Mouse (Mus musculus) heart, embryonic 15.5 days (tissue): Measurements from ENCODE around the gene Rnf123. TPM values are rescaled to one million over a fixed set of nuclear protein-coding genes. Genes with fewer than 3 reads are reported as not detected.
A peak's percentile ranks its signal among the peaks of the same experiment; 100 is the strongest.
"Not testable (repeated sequence)": the region's sequence is repeated elsewhere in the genome, so short reads cannot be mapped to it uniquely, and the experiment has no call there.

ENCODE experiments used
- ATAC-seq: fragments of 200-750 bp; cut with Nextera tagmentation; replicated peaks from 2 replicates; pipeline ENCODE4 v1.8.0; 2017; ENCODE audit warnings: low read depth, moderate TSS enrichment; ENCODE audit not compliant: insufficient number of reproducible peaks, insufficient read depth, low FRiP score
- H3K27ac ChIP-seq: fragments of 300-500 bp; sonication (generic); 2 replicates; pipeline ENCODE4 v1.5.1; 2015; ENCODE audit warnings: mild to moderate bottlenecking, inconsistent platforms
- H3K27me3 ChIP-seq: fragments of 300-500 bp; sonication (generic); 2 replicates; pipeline ENCODE4 v1.6.1; 2015; ENCODE audit warnings: inconsistent platforms
- H3K36me3 ChIP-seq: fragments of 300-500 bp; sonication (generic); 2 replicates; pipeline ENCODE4 v1.6.1; 2015; ENCODE audit warnings: mild to moderate bottlenecking, inconsistent platforms
- H3K4me1 ChIP-seq: fragments of 300-500 bp; sonication (generic); replicated peaks from 2 replicates; pipeline ENCODE4 v1.6.1; 2015; ENCODE audit warnings: inconsistent platforms
- H3K4me2 ChIP-seq: fragments of 300-500 bp; sonication (generic); 2 replicates; pipeline ENCODE4 v1.6.1; 2015; ENCODE audit warnings: inconsistent platforms, mild to moderate bottlenecking, moderate library complexity
- H3K4me3 ChIP-seq: fragments of 300-500 bp; sonication (generic); 2 replicates; pipeline ENCODE4 v1.5.1; 2015; ENCODE audit warnings: mild to moderate bottlenecking, inconsistent platforms
- H3K9ac ChIP-seq: fragments of 300-500 bp; sonication (generic); 2 replicates; pipeline ENCODE4 v1.6.1; 2015; ENCODE audit warnings: mild to moderate bottlenecking, inconsistent platforms
- H3K9me3 ChIP-seq: fragments of 300-500 bp; sonication (generic); replicated peaks from 2 replicates; pipeline ENCODE4 v1.6.1; 2016; ENCODE audit warnings: inconsistent platforms
- WGBS: fragments of 180-500 bp; shearing (Covaris S2); methylation state at CpG from one replicate; pipeline ENCODE4 v1.1.7; 2015; ENCODE audit warnings: mixed read lengths; 5-methylcytosine and 5-hydroxymethylcytosine counted together
- polyA plus RNA-seq: library from polyadenylated mRNA; unstranded; fragments of >200 nt; fragmentation: Nextera tagmentation; extraction: Ambion mirVana; gene quantifications from 2 replicates; pipeline ENCODE4 v1.2.1, GENCODE M21; 2015

Gene Rnf123
- polyA plus RNA-seq, 1 experiment from 2014 or later, result 29.8 TPM

GRCm38 (mm10) chr9:108026584-108026983, 56.6 kb downstream of the Rnf123 start:
- H3K9ac ChIP-seq, result no peak overlapping the region
- H3K36me3 ChIP-seq, result peaks cover 42% of the 10 kb centered on the region
- H3K4me3 ChIP-seq, result no peak overlapping the region
- no peak for ATAC-seq
- no peak overlapping the region for H3K4me2 ChIP-seq
- no peaks in the 10 kb centered on the region for H3K9me3 ChIP-seq
- H3K27me3 ChIP-seq, result no peaks in the 10 kb centered on the region
- peaks cover 1% of the 10 kb centered on the region; the same call in 1 of the 2 replicates for H3K4me1 ChIP-seq
- H3K27ac ChIP-seq, result no peak overlapping the region
- WGBS, result 95% methylated on average over 3 of the region's 3 CpGs

- no peak overlapping the region for H3K27ac ChIP-seq
- no peak for ATAC-seq
- H3K9ac ChIP-seq, result no peak overlapping the region
- 88% methylated on average over 3 of the region's 3 CpGs for WGBS
- H3K9me3 ChIP-seq, result no peaks in the 10 kb centered on the region
- H3K4me2 ChIP-seq, result no peak overlapping the region
- no peak overlapping the region for H3K4me3 ChIP-seq
- H3K4me1 ChIP-seq, result peaks cover 12% of the 10 kb centered on the region
- no peaks in the 10 kb centered on the region for H3K27me3 ChIP-seq
- peaks cover 39% of the 10 kb centered on the region for H3K36me3 ChIP-seq
Measured at GRCm38 (mm10) chr9:108023216-108023615, 59.9 kb downstream of the Rnf123 start.

- H3K4me3 ChIP-seq, result no peak overlapping the region
- 86% methylated on average over 1 of the region's 1 CpGs for WGBS
- H3K36me3 ChIP-seq, result peaks cover 19% of the 10 kb centered on the region
- H3K9ac ChIP-seq, result no peak overlapping the region
- H3K4me2 ChIP-seq, result 0 out of 2 replicates have a peak overlapping the region, but pooled peaks have one; percentile 29
- H3K4me1 ChIP-seq, result peaks cover 12% of the 10 kb centered on the region
- no peaks in the 10 kb centered on the region for H3K27me3 ChIP-seq
- peak overlapping the region; percentile 54 for H3K27ac ChIP-seq
- no peak for ATAC-seq
- no peaks in the 10 kb centered on the region for H3K9me3 ChIP-seq
Measured at GRCm38 (mm10) chr9:108020741-108021140, 62.4 kb downstream of the Rnf123 start.

- whole genome bisulfite sequencing, result 82% methylated on average over 3 of the region's 3 CpGs
- Histone ChIP-seq H3K27me3 (no peaks in the 10 kb centered on the region), H3K4me3 (no peak overlapping the region), H3K9ac (no peak overlapping the region), H3K4me2 (no peak overlapping the region), H3K36me3 (peaks cover 8% of the 10 kb centered on the region; the same call in 1 of the 2 replicates), H3K27ac (no peak overlapping the region), H3K4me1 (peaks cover 12% of the 10 kb centered on the region), H3K9me3 (no peaks in the 10 kb centered on the region)
- ATAC-seq, result no peak
Measured at GRCm38 (mm10) chr9:108017127-108017526, 66.0 kb downstream of the Rnf123 start.

- H3K27me3 ChIP-seq, H3K9me3 ChIP-seq: not testable (repeated sequence)
Measured at GRCm38 (mm10) chr9:108013577-108013976, 69.6 kb downstream of the Rnf123 start.

GRCm38 (mm10) chr9:108010385-108010784, 72.8 kb downstream of the Rnf123 start:
- Histone ChIP-seq H3K27me3 (no peaks in the 10 kb centered on the region), H3K9me3 (no peaks in the 10 kb centered on the region), H3K4me3 (no peak overlapping the region), H3K4me2 (no peak overlapping the region), H3K27ac (no peak overlapping the region), H3K4me1 (peaks cover 10% of the 10 kb centered on the region; the same call in 1 of the 2 replicates), H3K36me3 (peaks cover 8% of the 10 kb centered on the region; the same call in 1 of the 2 replicates), H3K9ac (no peak overlapping the region)
- no peak for ATAC-seq

More at GRCm38 (mm10) chr9:108013577-108013976, 69.6 kb downstream of the Rnf123 start:
- H3K4me2 ChIP-seq, H3K36me3 ChIP-seq, H3K4me1 ChIP-seq, H3K9ac ChIP-seq, H3K27ac ChIP-seq, H3K4me3 ChIP-seq, ATAC-seq: not testable (repeated sequence)
- WGBS, result 92% methylated on average over 2 of the region's 2 CpGs

- Histone ChIP-seq H3K27me3 (no peaks in the 10 kb centered on the region), H3K4me1 (peaks cover 29% of the 10 kb centered on the region), H3K4me2 (no peak overlapping the region), H3K36me3 (peaks cover 7% of the 10 kb centered on the region; the same call in 1 of the 2 replicates), H3K9ac (no peak overlapping the region), H3K27ac (no peak overlapping the region), H3K9me3 (no peaks in the 10 kb centered on the region), H3K4me3 (no peak overlapping the region)
- WGBS, result 87% methylated on average over 5 of the region's 5 CpGs
- ATAC-seq, result no peak
Measured at GRCm38 (mm10) chr9:108008041-108008440, 75.1 kb downstream of the Rnf123 start.

GRCm38 (mm10) chr9:108003531-108003890, 79.6 kb downstream of the Rnf123 start:
- peak overlapping the region; percentile 99 for H3K9ac ChIP-seq
- no peaks in the 10 kb centered on the region for H3K9me3 ChIP-seq
- ATAC-seq, result no peak
- peak overlapping the region; percentile 73 for H3K4me2 ChIP-seq
- H3K4me1 ChIP-seq, result peaks cover 28% of the 10 kb centered on the region
- peak overlapping the region; percentile 99 for H3K4me3 ChIP-seq
- WGBS, result 14% methylated on average over 8 of the region's 8 CpGs
- H3K27me3 ChIP-seq, result no peaks in the 10 kb centered on the region
- peak overlapping the region; percentile 96; the same call in 1 of the 2 replicates for H3K27ac ChIP-seq
- H3K36me3 ChIP-seq, result no peaks in the 10 kb centered on the region

- Histone ChIP-seq H3K9me3 (no peaks in the 10 kb centered on the region), H3K4me2 (peak overlapping the region; percentile 73), H3K4me3 (peak overlapping the region; percentile 99), H3K4me1 (peaks cover 23% of the 10 kb centered on the region), H3K27me3 (no peaks in the 10 kb centered on the region), H3K27ac (peak overlapping the region; percentile 96), H3K9ac (peak overlapping the region; percentile 99), H3K36me3 (no peaks in the 10 kb centered on the region)
- WGBS, result under 1% methylated on average over 50 of the region's 50 CpGs
- peak; percentile 33 for ATAC-seq
Measured at GRCm38 (mm10) chr9:108002778-108003530, 80.2 kb downstream of the Rnf123 start.

- no peaks in the 10 kb centered on the region for H3K27me3 ChIP-seq
- H3K4me3 ChIP-seq, result peak within 1 kb of the TSS; percentile 99
- no peaks in the 10 kb centered on the region for H3K36me3 ChIP-seq
- under 1% methylated on average over 51 of the region's 51 CpGs for WGBS
- peak within 1 kb of the TSS; percentile 81 for H3K4me2 ChIP-seq
- H3K27ac ChIP-seq, result peak within 1 kb of the TSS; percentile 96
- H3K4me1 ChIP-seq, result peaks cover 23% of the 10 kb centered on the region
- peak within 1 kb of the TSS; percentile 99 for H3K9ac ChIP-seq
- no peaks in the 10 kb centered on the region for H3K9me3 ChIP-seq
- ATAC-seq, result peak; percentile 99
Measured at GRCm38 (mm10) chr9:108001922-108002770, 81.0 kb downstream of the Rnf123 start, which contains the start of gene Ip6k1. Gene Ip6k1 (plus strand): TSS chr9:108002501.
